Mouse (Mus musculus) limb, embryonic 15.5 days (tissue): ENCODE measurements around the gene Ssrp1. TPM values are rescaled to one million over a fixed set of nuclear protein-coding genes. Genes with fewer than 3 reads are reported as not detected.

Source experiments
- ATAC-seq: fragments of 200-750 bp; cut with Nextera tagmentation; 2 replicates; pipeline ENCODE4 v1.8.0; 2017; ENCODE audit warnings: low read depth, moderate TSS enrichment; ENCODE audit not compliant: insufficient number of reproducible peaks, low FRiP score, low TSS enrichment
- H3K27ac ChIP-seq: fragments of 300-500 bp; sonication (generic); 2 replicates; pipeline ENCODE4 v1.5.1; 2015; ENCODE audit warnings: moderate library complexity, mild to moderate bottlenecking, inconsistent platforms
- H3K27me3 ChIP-seq: fragments of 300-500 bp; sonication (generic); 2 replicates; pipeline ENCODE4 v1.6.1; 2015; ENCODE audit warnings: inconsistent platforms
- H3K36me3 ChIP-seq: fragments of 300-500 bp; sonication (generic); 2 replicates; pipeline ENCODE4 v1.6.1; 2015; ENCODE audit warnings: inconsistent platforms
- H3K4me1 ChIP-seq: fragments of 300-500 bp; sonication (generic); 2 replicates; pipeline ENCODE4 v1.6.1; 2015; ENCODE audit warnings: inconsistent platforms
- H3K4me2 ChIP-seq: fragments of 300-500 bp; sonication (generic); 2 replicates; pipeline ENCODE4 v1.6.1; 2015; ENCODE audit warnings: mild to moderate bottlenecking, inconsistent platforms
- H3K4me3 ChIP-seq: fragments of 300-500 bp; sonication (generic); 2 replicates; pipeline ENCODE4 v1.5.1; 2015; ENCODE audit warnings: mild to moderate bottlenecking, inconsistent platforms
- H3K9ac ChIP-seq: fragments of 300-500 bp; sonication (generic); 2 replicates; pipeline ENCODE4 v1.6.1; 2015; ENCODE audit warnings: inconsistent platforms
- H3K9me3 ChIP-seq: fragments of 300-500 bp; sonication (generic); 2 replicates; pipeline ENCODE4 v1.6.1; 2016; ENCODE audit warnings: inconsistent platforms
- WGBS: fragments of 180-500 bp; shearing (Covaris S2); methylation state at CpG from one replicate; pipeline ENCODE4 v1.1.7; 2015; 5-methylcytosine and 5-hydroxymethylcytosine counted together
- polyA plus RNA-seq: library from polyadenylated mRNA; unstranded; fragments of >200 nt; fragmentation: Nextera tagmentation; extraction: Ambion mirVana; gene quantifications from 2 replicates; pipeline ENCODE4 v1.2.1, GENCODE M21; 2015

Gene Ssrp1
- polyA plus RNA-seq, 1 experiment from 2014 or later: 235 TPM

GRCm38 (mm10) chr2:85012679-85013078 is 24.4 kb upstream of the Ssrp1 start:
- WGBS: 83% methylated on average over 14 of the region's 14 CpGs
- ATAC-seq: no peak

GRCm38 (mm10) chr2:85013826-85014587 is 23.0 kb upstream of the Ssrp1 start:
- ATAC-seq: no peak
- no peak overlapping the region for H3K4me2 ChIP-seq
- no peaks in the 10 kb centered on the region for H3K36me3 ChIP-seq
- 75% methylated on average over 5 of the region's 5 CpGs for WGBS
- H3K4me3 ChIP-seq: no peak overlapping the region
- H3K4me1 ChIP-seq: no peaks in the 10 kb centered on the region
- no peak overlapping the region for H3K9ac ChIP-seq
- no peak overlapping the region for H3K27ac ChIP-seq
- no peaks in the 10 kb centered on the region for H3K27me3 ChIP-seq
- H3K9me3 ChIP-seq: no peaks in the 10 kb centered on the region

More at GRCm38 (mm10) chr2:85012679-85013078, 24.4 kb upstream of the Ssrp1 start:
- H3K9ac ChIP-seq: no peak overlapping the region
- no peaks in the 10 kb centered on the region for H3K27me3 ChIP-seq
- H3K4me2 ChIP-seq: no peak overlapping the region
- no peak overlapping the region for H3K27ac ChIP-seq
- no peak overlapping the region for H3K4me3 ChIP-seq
- no peaks in the 10 kb centered on the region for H3K4me1 ChIP-seq
- H3K9me3 ChIP-seq: no peaks in the 10 kb centered on the region
- no peaks in the 10 kb centered on the region for H3K36me3 ChIP-seq

GRCm38 (mm10) chr2:85014588-85014982 is 22.4 kb upstream of the Ssrp1 start:
- Histone ChIP-seq H3K27ac (no peak overlapping the region), H3K4me2 (no peak overlapping the region), H3K4me1 (no peaks in the 10 kb centered on the region), H3K9me3 (no peaks in the 10 kb centered on the region), H3K9ac (no peak overlapping the region), H3K36me3 (no peaks in the 10 kb centered on the region), H3K4me3 (no peak overlapping the region), H3K27me3 (no peaks in the 10 kb centered on the region)
- ATAC-seq: no peak
- WGBS: 19% methylated on average over 3 of the region's 3 CpGs

DNA sequence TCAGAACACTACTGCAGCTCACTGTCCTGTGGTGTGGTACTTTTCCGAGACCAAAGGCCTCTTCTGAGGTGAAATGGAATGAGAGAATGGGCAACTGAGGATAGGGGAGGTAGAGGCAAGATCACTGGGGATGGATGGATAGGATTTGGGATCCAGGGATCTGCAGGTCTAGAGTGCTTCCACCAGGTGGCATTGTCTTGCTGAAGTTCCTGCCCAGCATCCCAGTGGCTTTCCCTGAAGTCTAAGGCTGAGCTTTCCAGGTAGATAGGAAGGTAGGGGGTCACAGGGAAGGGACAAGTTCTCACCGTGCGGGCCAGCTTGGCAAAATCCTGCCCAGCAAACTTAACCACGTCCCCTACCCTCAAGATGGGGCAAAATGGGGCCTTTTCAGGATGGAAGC is 15.0 kb upstream of the Ssrp1 start:
- ATAC-seq: no peak
- no peaks in the 10 kb centered on the region for H3K36me3 ChIP-seq

GRCm38 (mm10) chr2:85026178-85026577 is 10.9 kb upstream of the Ssrp1 start:
- Histone ChIP-seq H3K9ac (no peak overlapping the region), H3K27ac (no peak overlapping the region), H3K9me3 (no peaks in the 10 kb centered on the region), H3K36me3 (no peaks in the 10 kb centered on the region), H3K27me3 (no peaks in the 10 kb centered on the region), H3K4me1 (no peaks in the 10 kb centered on the region), H3K4me3 (no peak overlapping the region), H3K4me2 (no peak overlapping the region)
- ATAC-seq: no peak
- WGBS: 77% methylated on average over 3 of the region's 3 CpGs

More for the DNA sequence above, 15.0 kb upstream of the Ssrp1 start:
- Histone ChIP-seq H3K9me3 (no peaks in the 10 kb centered on the region), H3K4me2 (no peak overlapping the region), H3K4me1 (no peaks in the 10 kb centered on the region), H3K27me3 (no peaks in the 10 kb centered on the region), H3K27ac (no peak overlapping the region), H3K9ac (no peak overlapping the region), H3K4me3 (no peak overlapping the region)
- whole genome bisulfite sequencing: 15% methylated on average over 4 of the region's 4 CpGs

DNA sequence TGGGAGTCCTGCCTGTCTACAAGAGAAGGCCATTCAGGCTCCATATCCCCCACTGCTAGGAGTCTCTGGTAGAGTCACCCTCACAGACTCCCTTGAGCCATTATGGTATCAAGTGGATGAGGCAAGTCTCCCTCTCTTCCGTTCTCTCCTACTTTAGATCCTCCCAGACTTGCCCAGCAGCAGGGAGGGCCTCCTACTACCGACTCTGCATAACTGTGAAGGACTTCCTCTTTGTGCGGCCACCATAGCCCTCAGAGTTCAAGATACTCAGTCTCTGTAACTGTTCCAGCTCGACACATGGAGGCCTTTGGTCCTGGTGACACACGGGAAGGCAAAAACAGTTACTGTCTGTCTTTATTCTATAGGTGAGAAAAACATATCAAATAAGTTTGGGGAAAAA is 9.8 kb upstream of the Ssrp1 start:
- Histone ChIP-seq H3K36me3 (no peaks in the 10 kb centered on the region), H3K9ac (no peak overlapping the region), H3K4me1 (no peaks in the 10 kb centered on the region), H3K4me3 (no peak overlapping the region), H3K27ac (no peak overlapping the region), H3K9me3 (no peaks in the 10 kb centered on the region), H3K27me3 (no peaks in the 10 kb centered on the region), H3K4me2 (no peak overlapping the region)
- 71% methylated on average over 5 of the region's 5 CpGs for WGBS
- no peak for ATAC-seq

DNA sequence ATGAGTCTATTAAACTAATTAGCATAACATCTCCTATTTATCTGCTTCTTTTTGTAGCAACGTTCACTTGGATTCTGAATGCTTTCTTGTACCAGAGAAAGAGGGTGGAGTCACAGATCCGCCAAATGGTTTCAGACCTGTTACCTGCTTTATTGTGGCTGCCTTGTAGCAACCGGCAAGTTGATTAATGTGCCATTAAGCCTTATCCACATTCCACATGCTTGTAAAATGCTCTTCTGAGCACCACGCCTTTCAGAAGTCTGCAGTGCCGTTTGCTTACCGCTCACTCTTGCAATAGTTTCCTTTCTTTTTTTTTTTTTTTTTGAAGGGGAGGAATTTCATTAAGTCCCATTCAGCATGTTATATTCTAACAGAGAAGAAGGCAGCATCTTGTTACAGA is 7.1 kb upstream of the Ssrp1 start:
- Histone ChIP-seq H3K9ac (no peak overlapping the region), H3K4me3 (no peak overlapping the region), H3K4me2 (no peak overlapping the region), H3K36me3 (no peaks in the 10 kb centered on the region), H3K4me1 (no peaks in the 10 kb centered on the region), H3K27ac (no peak overlapping the region), H3K27me3 (no peaks in the 10 kb centered on the region), H3K9me3 (no peaks in the 10 kb centered on the region)
- ATAC-seq: no peak
- WGBS: 26% methylated on average over 6 of the region's 6 CpGs

GRCm38 (mm10) chr2:85030989-85031388 is 6.0 kb upstream of the Ssrp1 start:
- Histone ChIP-seq H3K4me1 (no peaks in the 10 kb centered on the region), H3K4me3 (no peak overlapping the region), H3K27me3 (no peaks in the 10 kb centered on the region), H3K9me3 (no peaks in the 10 kb centered on the region), H3K9ac (no peak overlapping the region), H3K27ac (no peak overlapping the region), H3K4me2 (no peak overlapping the region), H3K36me3 (no peaks in the 10 kb centered on the region)
- ATAC-seq: no peak
- 49% methylated on average over 6 of the region's 6 CpGs for WGBS

DNA sequence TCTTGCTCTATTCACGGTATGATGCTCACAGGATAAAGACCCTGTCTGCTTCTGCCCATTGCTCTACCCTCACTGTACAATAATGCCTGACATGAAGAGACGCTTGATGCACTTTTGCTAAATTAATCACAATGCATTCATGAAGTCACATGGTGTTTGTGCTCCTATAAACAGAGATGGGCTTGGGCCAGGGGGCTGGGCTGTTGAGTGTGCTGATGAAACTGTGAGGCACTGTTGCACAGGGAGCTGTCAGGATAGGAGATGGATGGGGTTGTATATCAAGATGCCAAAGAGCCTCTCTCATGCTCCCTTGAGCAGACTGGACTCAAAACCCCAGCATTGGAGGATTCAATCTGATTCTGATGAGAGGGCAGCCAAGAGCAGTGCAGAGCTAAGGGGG is 3.9 kb upstream of the Ssrp1 start:
- H3K27me3 ChIP-seq: no peaks in the 10 kb centered on the region
- no peak overlapping the region for H3K9ac ChIP-seq
- H3K4me1 ChIP-seq: peaks cover 10% of the 10 kb centered on the region
- H3K27ac ChIP-seq: no peak overlapping the region
- no peak for ATAC-seq
- 77% methylated on average over 2 of the region's 2 CpGs for WGBS
- H3K9me3 ChIP-seq: no peaks in the 10 kb centered on the region
- H3K4me2 ChIP-seq: no peak overlapping the region
- H3K36me3 ChIP-seq: no peaks in the 10 kb centered on the region
- H3K4me3 ChIP-seq: no peak overlapping the region

DNA sequence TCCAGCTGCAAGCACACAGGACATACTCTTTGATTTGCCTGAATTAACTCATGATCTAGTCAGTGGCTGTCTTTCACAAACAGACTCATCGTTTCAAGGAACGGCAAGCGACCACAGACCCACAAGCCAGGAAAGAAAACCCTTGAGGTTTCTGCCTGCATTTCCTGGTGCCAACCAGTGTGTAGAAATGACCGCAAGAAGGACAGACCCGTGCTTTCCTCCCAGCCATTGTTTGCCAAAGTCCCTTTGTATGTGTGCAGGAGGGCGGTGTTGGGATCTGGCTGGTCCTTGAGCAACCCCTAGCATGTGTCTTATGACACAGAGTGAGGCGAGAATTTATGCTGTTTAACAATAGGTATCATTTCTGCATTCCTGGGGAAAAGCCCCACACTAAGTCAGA is 2.9 kb upstream of the Ssrp1 start:
- Histone ChIP-seq H3K27ac (no peak overlapping the region), H3K36me3 (peaks cover under 1% of the 10 kb centered on the region), H3K4me1 (peaks cover 13% of the 10 kb centered on the region), H3K4me3 (no peak overlapping the region), H3K9me3 (no peaks in the 10 kb centered on the region), H3K27me3 (no peaks in the 10 kb centered on the region), H3K9ac (no peak overlapping the region), H3K4me2 (no peak overlapping the region)
- WGBS: 82% methylated on average over 7 of the region's 7 CpGs
- no peak for ATAC-seq

DNA sequence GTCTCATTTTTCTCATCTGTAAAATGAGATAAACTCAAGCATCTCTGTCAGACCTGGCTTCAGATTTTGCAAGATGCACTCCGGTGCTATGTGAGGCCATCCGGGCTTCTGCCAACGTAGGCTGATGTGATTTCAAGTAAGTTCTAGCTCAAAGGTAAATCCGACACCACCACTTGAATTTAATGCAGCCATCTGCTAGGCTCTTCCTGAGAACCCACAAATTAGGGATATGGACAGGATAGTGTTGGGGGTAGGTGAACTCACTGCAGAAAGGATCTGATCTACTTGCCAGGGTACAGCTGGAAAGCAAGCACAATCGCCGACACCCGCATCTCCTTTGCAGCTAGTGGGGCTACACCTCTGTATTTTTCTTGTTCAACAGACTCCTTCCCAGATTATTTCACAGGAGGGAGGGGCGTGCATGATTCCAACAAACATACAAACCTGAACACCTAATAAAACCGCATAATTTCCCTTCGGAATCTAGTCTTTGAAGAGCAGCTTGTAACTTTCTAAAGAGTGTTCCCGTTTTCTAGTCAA is 457 bp upstream of the Ssrp1 start:
- Histone ChIP-seq H3K9me3 (no peaks in the 10 kb centered on the region), H3K4me3 (peak overlapping the region; percentile 82), H3K27ac (peak overlapping the region; percentile 89), H3K27me3 (no peaks in the 10 kb centered on the region), H3K4me1 (peaks cover 13% of the 10 kb centered on the region), H3K4me2 (peak overlapping the region; percentile 63), H3K36me3 (peaks cover 25% of the 10 kb centered on the region), H3K9ac (peak overlapping the region; percentile 94)
- WGBS: 2% methylated on average over 11 of the region's 11 CpGs
- ATAC-seq: 0 out of 2 replicates have a peak, but pooled peaks have one; percentile 21

DNA sequence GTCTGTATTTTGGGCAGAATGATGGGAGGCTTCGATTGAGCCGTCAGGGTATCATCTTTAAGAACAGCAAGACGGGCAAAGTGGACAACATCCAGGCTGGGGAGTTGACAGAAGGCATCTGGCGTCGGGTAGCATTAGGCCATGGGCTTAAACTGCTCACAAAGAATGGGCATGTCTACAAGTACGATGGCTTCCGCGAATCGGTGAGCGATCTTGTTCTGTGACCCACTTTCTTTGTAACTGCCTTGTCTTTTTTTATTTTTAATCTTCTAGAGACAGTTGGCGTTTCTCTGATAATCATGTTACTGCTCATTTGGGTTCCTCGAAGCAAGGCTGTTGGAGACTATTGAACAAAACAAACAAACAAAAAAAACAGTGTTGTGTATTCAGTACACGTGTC is 1.3 kb downstream of the Ssrp1 start:
- no peak for ATAC-seq
- no peak overlapping the region for H3K27ac ChIP-seq
- H3K4me2 ChIP-seq: peak overlapping the region; percentile 63
- H3K27me3 ChIP-seq: no peaks in the 10 kb centered on the region
- 83% methylated on average over 13 of the region's 13 CpGs for WGBS
- 0 out of 2 replicates have a peak overlapping the region, but pooled peaks have one; percentile 94 for H3K9ac ChIP-seq
- H3K9me3 ChIP-seq: no peaks in the 10 kb centered on the region
- H3K36me3 ChIP-seq: peaks cover 42% of the 10 kb centered on the region
- H3K4me1 ChIP-seq: peaks cover 13% of the 10 kb centered on the region
- H3K4me3 ChIP-seq: peak overlapping the region; percentile 82
